Mouse (Mus musculus) right cerebral cortex, postnatal 10 days (tissue): ENCODE measurements around the gene Klhl3.
"Not testable (repeated sequence)": the region's sequence is repeated elsewhere in the genome, so short reads cannot be mapped to it uniquely, and the experiment has no call there.

Source experiments
- DNase-seq, 2 experiments: peaks; one replicate each; pipeline ENCODE4 v3.0.0; 2021; ENCODE audit warnings: low spot score in 2 of 2

The Klhl3 gene

GRCm38 (mm10) chr13:58113061-58113900, at the start of gene Klhl3:
Klhl3 (minus strand) TSS chr13:58113592.
- DNase-seq = peak; percentile 93

GRCm38 (mm10) chr13:58160761-58161160, 47.4 kb upstream of the Klhl3 start:
- no peak for DNase-seq

DNA sequence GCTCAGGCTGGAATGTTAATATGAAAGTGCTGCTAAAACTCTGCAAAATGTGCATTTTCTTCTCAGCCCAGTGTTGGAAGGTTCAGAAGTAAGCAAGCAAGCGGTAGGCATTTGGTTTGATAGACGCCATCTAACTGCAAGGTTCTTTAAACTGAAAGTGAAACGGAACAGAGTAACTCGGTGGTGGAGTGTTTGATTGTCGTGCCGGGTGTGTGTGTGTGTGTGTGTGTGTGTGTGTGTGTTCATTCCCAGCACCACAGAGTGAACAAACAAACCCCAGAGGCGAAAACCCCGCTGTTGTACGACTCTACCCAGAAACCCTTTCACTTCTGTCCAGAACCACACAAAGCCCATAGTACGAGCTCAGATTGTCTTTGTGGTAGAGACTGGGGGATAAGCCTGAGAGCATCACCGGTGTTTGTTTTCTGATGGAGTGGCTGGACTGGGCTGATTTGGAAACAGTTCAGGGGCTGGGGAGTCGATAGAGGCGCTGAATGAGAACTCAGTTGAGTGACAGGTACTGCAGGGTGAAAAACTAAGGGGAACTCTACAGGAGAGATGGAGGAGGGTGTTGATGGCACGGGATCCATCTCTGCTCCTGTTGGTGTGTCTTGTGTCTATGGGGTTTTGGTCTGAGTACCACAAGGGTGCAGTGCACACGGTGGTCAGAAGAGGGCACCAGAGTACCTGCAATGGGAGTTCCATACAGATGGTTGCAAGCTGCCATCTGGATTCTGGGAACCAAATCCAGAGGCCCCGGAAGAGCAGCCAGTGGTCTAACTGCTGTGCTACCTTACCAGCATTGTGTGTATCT, 44.9 kb upstream of the Klhl3 start:
- DNase-seq = peak; percentile 91 to 93

DNA sequence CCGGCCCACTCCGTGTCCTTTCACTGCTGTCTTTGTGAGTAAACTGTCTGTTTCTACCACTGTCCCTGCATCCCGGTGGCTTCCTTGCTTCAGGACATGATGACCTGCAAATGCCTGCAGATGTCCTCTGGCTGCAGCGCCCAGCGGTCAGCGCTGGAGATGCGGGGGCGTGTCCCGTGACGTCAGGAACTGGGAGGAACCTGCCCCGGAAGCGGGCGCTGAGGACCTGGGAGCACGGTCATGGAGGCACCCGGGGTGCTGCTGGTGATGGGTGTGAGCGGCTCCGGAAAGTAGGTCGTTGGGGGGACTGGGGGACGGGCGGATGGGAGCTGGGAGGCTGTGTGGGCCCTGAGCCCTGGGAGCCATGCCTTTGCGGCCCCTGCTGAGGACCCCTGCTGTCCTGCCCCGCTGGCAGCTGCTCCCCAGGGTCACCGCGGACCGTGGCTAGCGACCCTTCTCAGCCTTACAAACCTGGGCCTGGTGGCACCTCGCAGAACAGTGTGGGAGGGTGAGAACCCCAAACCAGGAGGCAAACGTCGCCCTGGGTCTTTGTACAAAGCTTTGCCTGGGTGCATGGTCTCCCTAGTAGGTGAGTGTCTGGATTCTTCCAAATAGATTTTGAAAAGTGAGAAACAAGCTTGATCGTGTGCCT, 44.2 kb upstream of the Klhl3 start, which contains the start of gene Idnk:
Gene Idnk, plus strand, starts transcription at position 203 of the 652 bp plus-strand sequence.
- DNase-seq = peak; percentile 86 to 88

GRCm38 (mm10) chr13:58157036-58157435, 43.6 kb upstream of the Klhl3 start:
- no peak for DNase-seq

DNA sequence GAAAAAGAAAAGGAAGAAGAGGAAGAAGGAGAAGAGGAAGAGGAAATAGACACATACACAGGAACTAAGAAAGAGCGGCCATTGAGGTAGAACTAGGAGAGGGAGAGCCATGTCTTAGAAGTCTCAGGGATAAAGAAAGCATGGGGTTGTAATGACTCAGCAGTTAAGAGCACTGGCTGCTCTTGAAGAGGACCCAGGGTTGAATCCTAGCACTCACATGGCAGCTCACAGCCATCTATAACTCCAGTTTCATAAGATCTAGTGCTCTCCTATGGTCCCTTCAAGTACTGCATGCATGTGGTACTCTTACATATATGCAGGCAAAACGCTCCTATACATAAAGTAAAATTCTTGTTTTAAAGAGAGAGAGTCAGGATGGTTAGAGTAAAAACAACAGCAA, 42.6 kb upstream of the Klhl3 start:
- no peak for DNase-seq

- DNase-seq = no peak
Measured at GRCm38 (mm10) chr13:58150442-58150841, 37.0 kb upstream of the Klhl3 start.

DNA sequence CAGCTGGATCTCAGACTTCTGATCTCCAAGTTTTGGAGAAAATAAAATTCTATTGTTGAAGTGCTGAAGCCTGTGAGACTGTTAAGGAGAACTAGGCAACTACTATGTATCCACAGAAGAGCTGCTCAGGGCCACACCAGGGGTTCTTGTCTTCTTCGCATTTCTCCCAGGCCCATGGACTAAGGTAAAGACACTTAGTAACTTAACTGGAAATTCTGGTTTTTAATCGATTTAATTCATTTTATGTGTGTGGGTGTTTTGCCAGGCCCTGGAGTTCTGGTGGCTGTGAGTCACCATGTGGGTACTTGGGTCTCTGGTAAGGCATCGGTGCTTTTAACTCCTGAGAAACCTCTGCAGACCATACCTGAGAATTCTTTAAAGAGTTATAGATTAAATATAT, 36.2 kb upstream of the Klhl3 start:
- no peak for DNase-seq

DNA sequence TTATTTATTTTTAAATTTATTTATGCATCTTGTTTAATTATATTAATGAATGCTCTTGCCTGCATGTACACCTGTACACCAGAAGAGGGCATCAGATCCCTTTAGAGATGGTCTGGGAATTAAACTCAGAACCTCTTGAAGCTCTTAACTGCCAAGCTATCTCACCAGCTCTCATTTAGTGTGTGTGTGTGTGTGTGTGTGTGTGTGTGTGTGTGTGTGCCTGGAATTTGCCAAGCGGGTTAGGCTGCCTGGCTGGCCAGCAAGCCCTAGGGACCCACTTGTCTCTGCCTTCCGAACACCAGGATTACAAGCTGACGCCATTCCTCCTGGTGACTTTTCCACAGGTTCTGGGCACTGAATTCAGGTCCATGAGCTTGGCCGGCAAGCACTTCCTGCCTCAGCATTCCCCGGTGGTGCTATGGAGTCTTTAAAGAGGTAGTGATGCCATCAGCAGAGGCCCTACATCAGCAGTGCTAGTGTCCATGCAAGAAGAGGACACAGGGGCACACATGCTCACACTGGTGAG, 35.7 kb upstream of the Klhl3 start:
- no peak for DNase-seq

DNA sequence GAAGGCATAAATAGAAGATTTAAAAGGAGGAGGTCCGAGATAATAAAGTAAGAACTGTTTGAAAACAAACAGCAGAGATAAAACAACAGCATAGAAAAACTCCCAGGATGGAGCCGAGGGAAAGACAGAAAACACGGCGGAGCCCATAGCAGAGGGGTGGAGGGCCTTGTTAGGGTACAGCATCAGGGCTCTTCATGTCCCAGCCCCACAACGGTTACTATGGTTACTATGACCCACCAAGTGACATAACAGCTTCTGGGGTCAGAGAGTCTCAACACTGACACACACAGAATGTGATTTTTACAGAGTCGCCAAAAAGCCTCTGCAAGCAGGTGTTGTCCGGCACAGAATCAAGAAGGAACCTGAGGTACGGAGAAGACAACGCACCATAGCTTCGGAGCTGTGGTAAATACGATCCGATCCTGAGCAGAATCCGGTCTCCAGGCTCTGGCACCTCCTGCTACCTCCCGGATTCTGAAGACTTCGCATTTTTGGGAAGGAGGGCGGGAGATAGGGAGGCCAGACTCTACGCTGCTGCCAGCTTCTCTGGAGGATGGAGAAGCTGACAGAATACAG, 35.0 kb upstream of the Klhl3 start:
- peak; percentile 51 to 52 for DNase-seq

DNA sequence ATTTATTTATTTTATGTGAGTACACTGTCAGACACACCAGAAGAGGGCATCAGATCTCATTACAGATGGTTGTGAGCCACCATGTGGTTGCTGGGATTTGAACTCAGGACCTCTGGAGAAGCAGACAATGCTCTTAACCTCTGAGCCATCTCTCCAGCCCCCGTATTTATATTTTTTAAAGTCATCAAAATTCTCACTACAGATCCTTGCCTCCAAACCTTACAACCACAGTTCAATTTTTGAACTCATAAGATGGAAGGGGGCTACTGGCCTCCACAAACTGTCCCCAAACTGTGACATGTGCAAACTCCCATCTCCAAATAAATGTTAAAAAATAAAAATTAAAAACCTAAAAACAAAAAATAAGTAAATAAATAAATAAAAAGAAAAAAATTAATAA, 34.4 kb upstream of the Klhl3 start:
- DNase-seq = no peak

- not testable (repeated sequence) for DNase-seq
Measured at GRCm38 (mm10) chr13:58146603-58147002, 33.2 kb upstream of the Klhl3 start.

- no peak for DNase-seq
Measured at GRCm38 (mm10) chr13:58131692-58132091, 18.3 kb upstream of the Klhl3 start.

GRCm38 (mm10) chr13:58129687-58130246, 16.4 kb upstream of the Klhl3 start:
- no peak for DNase-seq

GRCm38 (mm10) chr13:58128768-58129671, 15.6 kb upstream of the Klhl3 start:
- peak; percentile 98 for DNase-seq

DNA sequence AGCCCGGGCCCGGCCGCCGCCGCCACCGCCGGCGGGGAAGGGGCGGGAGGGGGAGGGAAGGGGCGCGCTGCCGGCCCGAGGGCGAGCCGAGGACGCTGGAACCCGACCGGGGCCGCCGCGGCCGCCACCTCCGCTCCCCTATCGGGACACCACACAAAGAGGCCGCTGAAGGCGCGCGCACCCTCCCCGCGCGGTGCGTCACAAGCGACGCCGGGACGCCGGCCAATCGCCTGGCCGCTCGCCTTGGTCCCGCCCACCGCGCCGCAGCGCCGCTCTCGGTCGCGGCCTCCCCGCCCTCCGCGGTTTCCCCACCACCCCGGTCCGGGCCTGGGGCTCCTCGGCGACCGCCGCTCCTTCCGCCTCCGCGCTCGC, 15.0 kb upstream of the Klhl3 start, which contains the start of gene Hnrnpa0:
Gene Hnrnpa0, minus strand, starts transcription at position 161 of the 372 bp plus-strand sequence.
- peak; percentile 95 to 96 for DNase-seq

DNA sequence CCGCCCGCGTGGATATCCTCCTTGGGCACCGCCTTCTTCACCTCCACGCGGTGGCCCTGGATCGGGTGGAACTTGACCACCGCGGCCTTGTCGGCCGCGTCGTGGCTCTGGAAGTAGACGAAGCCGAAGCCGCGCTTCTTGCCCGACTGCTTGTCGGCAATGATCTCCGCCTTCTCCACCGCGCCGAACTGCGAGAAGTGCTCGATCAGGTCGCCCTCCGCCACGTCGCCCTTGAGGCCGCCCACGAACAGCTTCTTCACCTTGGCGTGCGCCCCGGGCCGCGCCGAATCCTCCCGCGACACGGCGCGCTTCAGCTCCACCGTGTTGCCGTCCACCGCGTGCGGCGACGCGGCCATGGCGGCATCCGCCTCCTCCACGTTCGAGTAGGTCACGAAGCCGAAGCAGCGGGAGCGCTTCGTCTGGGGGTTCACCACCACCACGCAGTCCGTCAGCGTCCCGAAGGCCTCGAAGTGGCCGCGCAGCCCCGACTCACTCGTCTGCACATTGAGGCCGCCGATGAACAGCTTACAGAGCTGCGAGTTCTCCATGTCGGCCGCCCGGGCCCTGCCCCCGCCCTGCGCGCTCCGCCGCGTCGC, 14.5 kb upstream of the Klhl3 start:
- peak; percentile 73 to 78 for DNase-seq

DNA sequence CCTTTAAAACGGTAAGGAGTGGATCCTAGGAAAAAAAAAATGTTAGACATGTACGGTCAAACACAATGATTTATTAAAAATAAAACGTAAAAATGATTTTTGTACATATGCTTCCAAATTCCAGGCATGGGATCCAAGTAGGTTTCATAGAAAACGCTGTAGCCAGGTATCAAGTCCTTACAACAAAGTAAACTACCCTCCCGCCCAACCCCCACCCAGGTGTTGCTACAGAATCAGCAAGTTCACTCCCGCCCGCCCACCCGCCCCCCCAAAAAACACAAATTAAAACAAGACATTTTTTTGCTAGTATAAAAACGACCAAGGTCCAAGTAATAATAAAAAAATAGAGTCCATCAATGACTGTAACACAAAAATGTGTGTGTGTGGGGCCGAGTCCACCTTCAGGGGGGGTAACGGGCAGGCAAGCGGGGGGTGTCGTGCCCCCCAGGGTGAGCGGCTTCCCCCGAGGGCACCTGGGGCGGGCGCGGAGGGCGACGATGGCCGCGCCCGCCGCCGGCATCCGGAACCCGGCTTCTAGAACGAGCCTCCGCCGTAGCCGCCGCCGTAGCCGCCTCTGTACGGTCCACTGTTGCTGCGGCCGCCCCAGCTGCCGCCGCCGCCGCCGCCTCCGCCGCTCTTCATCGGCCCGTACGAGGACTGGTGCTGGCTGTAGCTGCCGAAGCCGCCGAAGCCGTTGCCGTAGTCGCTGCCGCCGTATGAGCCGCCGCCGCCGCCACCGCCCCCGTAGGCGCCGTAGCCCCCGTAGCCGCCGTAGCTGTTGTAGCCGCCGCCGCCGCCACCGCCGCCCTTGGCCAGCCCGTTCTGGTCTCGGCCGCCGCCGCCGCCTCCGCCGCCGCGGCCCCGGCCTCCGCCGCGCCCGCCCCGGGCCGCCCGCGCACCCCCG, 13.7 kb upstream of the Klhl3 start:
- DNase-seq = peak in 1 of 2 experiments; percentile 33

DNA sequence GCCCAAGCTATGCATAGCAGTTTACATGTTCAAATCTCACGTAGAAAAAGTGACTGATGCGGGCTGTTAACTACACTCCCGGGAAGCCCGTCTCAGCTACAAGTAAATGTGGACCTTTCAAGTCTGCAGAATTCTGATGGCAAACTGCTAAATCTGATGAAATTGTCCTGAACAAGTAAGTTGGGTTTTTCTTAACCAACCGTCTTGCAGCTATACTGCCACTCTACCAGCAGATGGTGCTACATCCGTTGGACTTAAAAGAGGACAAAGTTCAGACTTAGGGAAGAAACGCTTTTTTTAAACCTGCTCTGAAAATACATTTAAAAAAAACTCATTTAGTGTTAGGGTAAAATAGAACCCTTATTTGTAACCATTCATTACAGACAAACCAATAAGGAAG, 12.7 kb upstream of the Klhl3 start:
- DNase-seq = no peak
